Mouse (Mus musculus) intestine, embryonic 15.5 days (tissue): ENCODE data around the gene Slfn8. TPM values are rescaled to one million over a fixed set of nuclear protein-coding genes. Genes with fewer than 3 reads are reported as not detected.
A peak's percentile ranks its signal among the peaks of the same experiment; 100 is the strongest.
"Not testable (repeated sequence)": the region's sequence is repeated elsewhere in the genome, so short reads cannot be mapped to it uniquely, and the experiment has no call there.

Source experiments
- ATAC-seq: fragments of 200-750 bp; cut with Nextera tagmentation; 2 replicates; pipeline ENCODE4 v1.8.0; 2017; ENCODE audit warnings: moderate TSS enrichment, moderate library complexity
- H3K27ac ChIP-seq: fragments of 300-500 bp; sonication (generic); 2 replicates; pipeline ENCODE4 v1.5.1; 2015; ENCODE audit warnings: mild to moderate bottlenecking, inconsistent platforms
- H3K27me3 ChIP-seq: fragments of 300-500 bp; sonication (generic); replicated peaks from 2 replicates; pipeline ENCODE4 v1.6.1; 2015; ENCODE audit warnings: inconsistent platforms
- H3K36me3 ChIP-seq: fragments of 300-500 bp; sonication (generic); 2 replicates; pipeline ENCODE4 v1.6.1; 2015; ENCODE audit warnings: inconsistent platforms
- H3K4me1 ChIP-seq: fragments of 300-500 bp; sonication (generic); replicated peaks from 2 replicates; pipeline ENCODE4 v1.6.1; 2015; ENCODE audit warnings: inconsistent platforms
- H3K4me2 ChIP-seq: fragments of 300-500 bp; sonication (generic); replicated peaks from 2 replicates; pipeline ENCODE4 v1.6.1; 2015; ENCODE audit warnings: mild to moderate bottlenecking, inconsistent platforms
- H3K4me3 ChIP-seq: fragments of 300-500 bp; sonication (generic); replicated peaks from 2 replicates; pipeline ENCODE4 v1.5.1; 2015; ENCODE audit warnings: inconsistent platforms
- H3K9ac ChIP-seq: fragments of 300-500 bp; sonication (generic); 2 replicates; pipeline ENCODE4 v1.6.1; 2015; ENCODE audit warnings: inconsistent platforms
- H3K9me3 ChIP-seq: fragments of 300-500 bp; sonication (generic); 2 replicates; pipeline ENCODE4 v1.6.1; 2016; ENCODE audit warnings: inconsistent platforms
- WGBS: fragments of 180-500 bp; shearing (Covaris S2); methylation state at CpG from one replicate; pipeline ENCODE4 v1.1.7; 2015; 5-methylcytosine and 5-hydroxymethylcytosine counted together
- polyA plus RNA-seq: library from polyadenylated mRNA; unstranded; fragments of >200 nt; fragmentation: Nextera tagmentation; extraction: Ambion mirVana; gene quantifications from 2 replicates; pipeline ENCODE4 v1.2.1, GENCODE M21; 2015

Slfn8 gene
- polyA plus RNA-seq, 1 experiment from 2014 or later, result 0.54 TPM

GRCm38 (mm10) chr11:82987621-82988020, 33.0 kb downstream of the Slfn8 start:
- no peak for ATAC-seq
- Histone ChIP-seq H3K36me3 (peaks cover 8% of the 10 kb centered on the region; the same call in 1 of the 2 replicates), H3K9ac (no peak overlapping the region), H3K27me3 (no peaks in the 10 kb centered on the region), H3K9me3 (no peaks in the 10 kb centered on the region), H3K4me3 (no peak overlapping the region), H3K4me1 (peaks cover 10% of the 10 kb centered on the region; the same call in 1 of the 2 replicates), H3K4me2 (no peak overlapping the region), H3K27ac (no peak overlapping the region)
- WGBS, result 87% methylated on average over 6 of the region's 6 CpGs

GRCm38 (mm10) chr11:82983193-82983592, 37.4 kb downstream of the Slfn8 start:
- no peak overlapping the region for H3K4me2 ChIP-seq
- H3K9me3 ChIP-seq, result no peaks in the 10 kb centered on the region
- no peak overlapping the region for H3K4me3 ChIP-seq
- H3K27ac ChIP-seq, result no peak overlapping the region
- H3K27me3 ChIP-seq, result no peaks in the 10 kb centered on the region
- WGBS, result 88% methylated on average over 17 of the region's 17 CpGs
- H3K4me1 ChIP-seq, result no peaks in the 10 kb centered on the region
- peaks cover 11% of the 10 kb centered on the region for H3K36me3 ChIP-seq
- ATAC-seq, result no peak
- no peak overlapping the region for H3K9ac ChIP-seq

GRCm38 (mm10) chr11:82982409-82982808, 38.2 kb downstream of the Slfn8 start:
- H3K27ac ChIP-seq, H3K9me3 ChIP-seq, H3K27me3 ChIP-seq, H3K9ac ChIP-seq, H3K4me3 ChIP-seq, ATAC-seq, H3K4me1 ChIP-seq, H3K4me2 ChIP-seq: not testable (repeated sequence)
- H3K36me3 ChIP-seq, result peaks cover 11% of the 10 kb centered on the region
- 90% methylated on average over 2 of the region's 2 CpGs for WGBS

GRCm38 (mm10) chr11:82973916-82974315, 46.7 kb downstream of the Slfn8 start:
- Histone ChIP-seq H3K4me3 (no peak overlapping the region), H3K27me3 (no peaks in the 10 kb centered on the region), H3K4me1 (peaks cover 6% of the 10 kb centered on the region; the same call in 1 of the 2 replicates), H3K4me2 (no peak overlapping the region), H3K27ac (no peak overlapping the region), H3K36me3 (no peaks in the 10 kb centered on the region), H3K9ac (no peak overlapping the region), H3K9me3 (no peaks in the 10 kb centered on the region)
- 31% methylated on average over 5 of the region's 5 CpGs for WGBS
- ATAC-seq, result no peak

GRCm38 (mm10) chr11:82971590-82971974, 49.0 kb downstream of the Slfn8 start:
- no peaks in the 10 kb centered on the region for H3K36me3 ChIP-seq
- H3K27me3 ChIP-seq, result no peaks in the 10 kb centered on the region
- H3K9ac ChIP-seq, result 0 out of 2 replicates have a peak overlapping the region, but pooled peaks have one; percentile 5
- H3K9me3 ChIP-seq, result no peaks in the 10 kb centered on the region
- H3K4me3 ChIP-seq, result no peak overlapping the region
- ATAC-seq, result no peak
- peak overlapping the region; percentile 52; the same call in 1 of the 2 replicates for H3K4me2 ChIP-seq
- H3K4me1 ChIP-seq, result peaks cover 6% of the 10 kb centered on the region; the same call in 1 of the 2 replicates
- H3K27ac ChIP-seq, result no peak overlapping the region
- 80% methylated on average over 11 of the region's 11 CpGs for WGBS

GRCm38 (mm10) chr11:82970712-82971589, 49.7 kb downstream of the Slfn8 start:
- H3K36me3 ChIP-seq, result no peaks in the 10 kb centered on the region
- ATAC-seq, result peak; percentile 56; the same call in 1 of the 2 replicates
- H3K9ac ChIP-seq, result 0 out of 2 replicates have a peak overlapping the region, but pooled peaks have one; percentile 5
- H3K9me3 ChIP-seq, result no peaks in the 10 kb centered on the region
- H3K4me2 ChIP-seq, result peak overlapping the region; percentile 52
- H3K4me3 ChIP-seq, result no peak overlapping the region
- no peak overlapping the region for H3K27ac ChIP-seq
- H3K4me1 ChIP-seq, result peaks cover 6% of the 10 kb centered on the region; the same call in 1 of the 2 replicates
- no peaks in the 10 kb centered on the region for H3K27me3 ChIP-seq
- 13% methylated on average over 31 of the region's 31 CpGs for WGBS

- no peaks in the 10 kb centered on the region for H3K9me3 ChIP-seq
- ATAC-seq, result no peak
- H3K36me3 ChIP-seq, result no peaks in the 10 kb centered on the region
- H3K27ac ChIP-seq, result no peak overlapping the region
- no peak overlapping the region for H3K9ac ChIP-seq
- 81% methylated on average over 8 of the region's 8 CpGs for WGBS
- no peak overlapping the region for H3K4me3 ChIP-seq
- H3K4me1 ChIP-seq, result no peaks in the 10 kb centered on the region
- H3K27me3 ChIP-seq, result no peaks in the 10 kb centered on the region
- H3K4me2 ChIP-seq, result no peak overlapping the region
Observed at GRCm38 (mm10) chr11:82962215-82962614, 58.4 kb downstream of the Slfn8 start.

GRCm38 (mm10) chr11:82961743-82962142, 58.9 kb downstream of the Slfn8 start:
- ATAC-seq, result no peak
- 54% methylated on average over 2 of the region's 2 CpGs for WGBS
- H3K27ac ChIP-seq, result no peak overlapping the region

GRCm38 (mm10) chr11:82959613-82960012, 61.0 kb downstream of the Slfn8 start:
- Histone ChIP-seq H3K27ac (no peak overlapping the region), H3K4me1 (no peaks in the 10 kb centered on the region), H3K4me3 (no peak overlapping the region), H3K9ac (no peak overlapping the region), H3K4me2 (no peak overlapping the region), H3K27me3 (no peaks in the 10 kb centered on the region; the same call in 1 of the 2 replicates), H3K9me3 (no peaks in the 10 kb centered on the region), H3K36me3 (no peaks in the 10 kb centered on the region)
- WGBS, result 21% methylated on average over 4 of the region's 4 CpGs
- ATAC-seq, result no peak

More at GRCm38 (mm10) chr11:82961743-82962142, 58.9 kb downstream of the Slfn8 start:
- no peak overlapping the region for H3K4me2 ChIP-seq
- H3K9ac ChIP-seq, result no peak overlapping the region
- no peaks in the 10 kb centered on the region for H3K9me3 ChIP-seq
- no peaks in the 10 kb centered on the region for H3K36me3 ChIP-seq
- no peaks in the 10 kb centered on the region for H3K4me1 ChIP-seq
- H3K27me3 ChIP-seq, result no peaks in the 10 kb centered on the region
- H3K4me3 ChIP-seq, result no peak overlapping the region

GRCm38 (mm10) chr11:82956925-82957324, 63.7 kb downstream of the Slfn8 start:
- no peak overlapping the region for H3K4me3 ChIP-seq
- no peak overlapping the region for H3K9ac ChIP-seq
- WGBS, result 70% methylated on average over 10 of the region's 10 CpGs
- peaks cover 7% of the 10 kb centered on the region for H3K27me3 ChIP-seq
- 0 out of 2 replicates have a peak, but pooled peaks cover 2% of the 10 kb centered on the region for H3K4me1 ChIP-seq
- no peak overlapping the region for H3K27ac ChIP-seq
- H3K4me2 ChIP-seq, result no peak overlapping the region
- H3K36me3 ChIP-seq, result no peaks in the 10 kb centered on the region
- H3K9me3 ChIP-seq, result no peaks in the 10 kb centered on the region
- no peak for ATAC-seq

- Histone ChIP-seq H3K27ac (no peak overlapping the region), H3K4me3 (no peak overlapping the region), H3K9me3 (no peaks in the 10 kb centered on the region), H3K9ac (no peak overlapping the region), H3K4me1 (0 out of 2 replicates have a peak, but pooled peaks cover 2% of the 10 kb centered on the region), H3K27me3 (peaks cover 22% of the 10 kb centered on the region), H3K4me2 (no peak overlapping the region), H3K36me3 (no peaks in the 10 kb centered on the region)
- WGBS, result 63% methylated on average over 6 of the region's 6 CpGs
- ATAC-seq, result no peak
Observed at GRCm38 (mm10) chr11:82954631-82955030, 66.0 kb downstream of the Slfn8 start.

- 60% methylated on average over 9 of the region's 9 CpGs for WGBS
- no peak for ATAC-seq
- 0 out of 2 replicates have a peak, but pooled peaks cover 2% of the 10 kb centered on the region for H3K4me1 ChIP-seq
- peaks cover 25% of the 10 kb centered on the region for H3K27me3 ChIP-seq
- no peak overlapping the region for H3K9ac ChIP-seq
- peak overlapping the region; percentile 21; the same call in 1 of the 2 replicates for H3K4me2 ChIP-seq
- 0 out of 2 replicates have a peak overlapping the region, but pooled peaks have one; percentile 14 for H3K4me3 ChIP-seq
- H3K27ac ChIP-seq, result no peak overlapping the region
- no peaks in the 10 kb centered on the region for H3K9me3 ChIP-seq
- H3K36me3 ChIP-seq, result no peaks in the 10 kb centered on the region
Observed at GRCm38 (mm10) chr11:82952612-82953542, 67.7 kb downstream of the Slfn8 start.
